Mouse (Mus musculus): ENCODE results near the gene Npff. TPM values are rescaled to one million over a fixed set of nuclear protein-coding genes. Genes with fewer than 3 reads are reported as not detected.

Gene Npff
- polyA plus RNA-seq, 1 experiment, result 1.0 TPM

DNA sequence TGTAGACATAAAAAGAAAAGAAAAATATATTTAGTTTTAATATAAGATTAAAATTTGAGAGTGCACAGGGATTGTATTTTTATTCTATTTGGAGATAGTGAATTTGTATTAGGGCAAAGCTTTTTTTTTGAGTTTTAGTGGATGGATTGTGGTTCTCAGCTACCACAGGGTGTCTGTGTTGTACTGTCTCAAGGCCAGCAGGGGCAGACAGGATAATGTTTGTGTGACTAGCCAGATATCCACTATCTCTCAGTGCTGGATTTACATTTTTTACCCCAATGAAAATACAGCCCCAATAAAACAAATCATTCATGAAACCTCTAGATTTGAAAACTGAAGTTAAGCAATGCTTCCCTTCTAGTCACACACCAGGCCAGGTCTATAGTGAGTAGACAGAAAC is 32.8 kb upstream of the Npff start:
- no peaks in the 10 kb centered on the region for H3K27me3 ChIP-seq (ENCODE audit: control insufficient read depth, insufficient read depth, low read length, poor library complexity, severe bottlenecking)
- no peaks in the 10 kb centered on the region for H3K9me3 ChIP-seq (replicated peaks; ENCODE audit: control insufficient read depth, insufficient read depth, low read length, poor library complexity, severe bottlenecking)
- no peaks in the 10 kb centered on the region for H3K4me1 ChIP-seq (ENCODE audit: control insufficient read depth, insufficient read depth, low read length)
- no peak overlapping the region for H3K27ac ChIP-seq (ENCODE audit: insufficient read depth, low read length)
- H3K4me3 ChIP-seq (ENCODE audit: low read depth, low read length), result no peak overlapping the region
- TF ChIP-seq POLR2A (IDR thresholded peaks at IDR 0.05; ENCODE audit: insufficient read depth, low read length), result no peak
- no peak for TF ChIP-seq CTCF (IDR thresholded peaks at IDR 0.05; ENCODE audit: low read depth, low read length)
- TF ChIP-seq EP300 (IDR thresholded peaks at IDR 0.05; ENCODE audit: insufficient read depth, low read depth, low read length), result no peak
- H3K9ac ChIP-seq (ENCODE audit: low read depth, poor library complexity, severe bottlenecking), result no peak overlapping the region
- peaks cover 5% of the 10 kb centered on the region; the same call in 1 of the 2 replicates for H3K36me3 ChIP-seq (ENCODE audit: control insufficient read depth, insufficient read depth, low read length, poor library complexity, severe bottlenecking)

DNA sequence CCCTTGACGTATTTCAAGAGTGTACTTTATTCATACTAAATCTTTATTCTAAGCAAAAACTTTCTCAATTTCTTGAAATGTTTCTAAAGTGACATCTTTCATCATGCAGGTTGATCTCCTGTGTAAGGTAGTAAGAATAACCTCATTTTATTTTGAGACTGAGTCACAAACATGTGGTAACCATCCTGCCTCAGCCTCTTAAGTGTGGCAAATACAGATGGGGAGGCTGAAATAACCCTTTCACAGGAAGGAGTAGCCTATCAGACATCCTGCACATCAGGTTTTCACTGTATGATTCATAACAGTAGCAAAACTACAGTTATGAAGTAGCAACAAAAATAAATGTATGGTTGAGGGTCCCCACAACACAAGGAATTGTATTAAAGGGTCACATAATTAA is 30.8 kb upstream of the Npff start:
- Histone ChIP-seq H3K27me3 (ENCODE audit: control insufficient read depth, insufficient read depth, low read length, poor library complexity, severe bottlenecking) (no peaks in the 10 kb centered on the region), H3K27ac (ENCODE audit: insufficient read depth, low read length) (no peak overlapping the region), H3K36me3 (ENCODE audit: control insufficient read depth, insufficient read depth, low read length, poor library complexity, severe bottlenecking) (peaks cover 5% of the 10 kb centered on the region), H3K4me3 (ENCODE audit: low read depth, low read length) (no peak overlapping the region), H3K4me1 (ENCODE audit: control insufficient read depth, insufficient read depth, low read length) (no peaks in the 10 kb centered on the region), H3K9me3 (replicated peaks; ENCODE audit: control insufficient read depth, insufficient read depth, low read length, poor library complexity, severe bottlenecking) (no peaks in the 10 kb centered on the region), H3K9ac (ENCODE audit: low read depth, poor library complexity, severe bottlenecking) (no peak overlapping the region)
- TF ChIP-seq CTCF (IDR thresholded peaks at IDR 0.05; ENCODE audit: low read depth, low read length) (no peak), POLR2A (IDR thresholded peaks at IDR 0.05; ENCODE audit: insufficient read depth, low read length) (no peak), EP300 (IDR thresholded peaks at IDR 0.05; ENCODE audit: insufficient read depth, low read depth, low read length) (no peak)

DNA sequence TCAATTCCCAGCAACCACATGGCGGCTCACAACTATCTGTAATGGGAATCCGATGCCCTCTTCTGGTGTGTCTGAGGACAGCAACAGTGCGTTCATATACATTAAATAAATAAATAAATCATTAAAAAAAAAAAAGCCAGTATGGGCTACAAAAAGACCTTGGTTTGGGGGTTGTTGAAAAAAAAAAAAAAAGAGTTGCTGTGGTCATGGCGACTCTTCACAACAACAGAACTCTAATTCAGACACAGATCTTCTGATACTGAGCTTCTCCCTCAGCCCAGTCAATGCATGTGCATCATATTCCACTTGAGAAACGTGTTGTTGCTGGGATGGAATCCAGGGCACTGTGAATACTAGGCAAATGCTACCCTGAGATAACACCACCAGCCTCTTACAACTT is 27.9 kb upstream of the Npff start:
- H3K36me3 ChIP-seq (ENCODE audit: control insufficient read depth, insufficient read depth, low read length, poor library complexity, severe bottlenecking), result peaks cover 5% of the 10 kb centered on the region
- no peak overlapping the region for H3K27ac ChIP-seq (ENCODE audit: insufficient read depth, low read length)
- no peak for TF ChIP-seq POLR2A (IDR thresholded peaks at IDR 0.05; ENCODE audit: insufficient read depth, low read length)
- no peak for TF ChIP-seq EP300 (IDR thresholded peaks at IDR 0.05; ENCODE audit: insufficient read depth, low read depth, low read length)
- no peak for TF ChIP-seq CTCF (IDR thresholded peaks at IDR 0.05; ENCODE audit: low read depth, low read length)
- H3K4me3 ChIP-seq (ENCODE audit: low read depth, low read length), result no peak overlapping the region
- H3K9me3 ChIP-seq (replicated peaks; ENCODE audit: control insufficient read depth, insufficient read depth, low read length, poor library complexity, severe bottlenecking), result no peaks in the 10 kb centered on the region
- no peak overlapping the region for H3K9ac ChIP-seq (ENCODE audit: low read depth, poor library complexity, severe bottlenecking)
- H3K4me1 ChIP-seq (ENCODE audit: control insufficient read depth, insufficient read depth, low read length), result no peaks in the 10 kb centered on the region
- no peaks in the 10 kb centered on the region for H3K27me3 ChIP-seq (ENCODE audit: control insufficient read depth, insufficient read depth, low read length, poor library complexity, severe bottlenecking)

DNA sequence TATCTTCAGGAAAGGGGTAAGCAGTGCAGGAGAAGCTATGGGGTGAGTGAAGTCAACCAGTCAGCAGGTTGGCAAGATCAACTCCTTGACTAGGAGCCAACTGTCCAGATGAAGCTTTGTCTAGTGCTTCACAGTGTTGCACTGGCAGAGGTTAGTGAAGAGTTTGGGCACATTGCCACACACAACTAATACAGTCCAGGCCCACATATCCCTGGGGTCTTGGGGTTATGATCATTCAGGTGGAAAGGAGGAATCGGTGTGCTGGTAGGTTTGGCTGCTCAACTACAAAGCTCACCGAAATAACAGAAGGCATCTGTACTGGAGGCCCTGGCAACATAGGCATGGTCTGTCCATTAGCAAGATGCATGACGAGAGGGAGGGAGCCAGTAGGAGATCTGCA is 22.7 kb upstream of the Npff start:
- TF ChIP-seq CTCF (IDR thresholded peaks at IDR 0.05; ENCODE audit: low read depth, low read length) (no peak), EP300 (IDR thresholded peaks at IDR 0.05; ENCODE audit: insufficient read depth, low read depth, low read length) (no peak), POLR2A (IDR thresholded peaks at IDR 0.05; ENCODE audit: insufficient read depth, low read length) (no peak)
- H3K9ac ChIP-seq (ENCODE audit: low read depth, poor library complexity, severe bottlenecking), result no peak overlapping the region
- H3K4me1 ChIP-seq (ENCODE audit: control insufficient read depth, insufficient read depth, low read length), result no peaks in the 10 kb centered on the region
- H3K9me3 ChIP-seq (replicated peaks; ENCODE audit: control insufficient read depth, insufficient read depth, low read length, poor library complexity, severe bottlenecking), result no peaks in the 10 kb centered on the region
- H3K4me3 ChIP-seq (ENCODE audit: low read depth, low read length), result no peak overlapping the region
- no peaks in the 10 kb centered on the region for H3K27me3 ChIP-seq (ENCODE audit: control insufficient read depth, insufficient read depth, low read length, poor library complexity, severe bottlenecking)
- peaks cover 2% of the 10 kb centered on the region for H3K36me3 ChIP-seq (ENCODE audit: control insufficient read depth, insufficient read depth, low read length, poor library complexity, severe bottlenecking)
- no peak overlapping the region for H3K27ac ChIP-seq (ENCODE audit: insufficient read depth, low read length)

DNA sequence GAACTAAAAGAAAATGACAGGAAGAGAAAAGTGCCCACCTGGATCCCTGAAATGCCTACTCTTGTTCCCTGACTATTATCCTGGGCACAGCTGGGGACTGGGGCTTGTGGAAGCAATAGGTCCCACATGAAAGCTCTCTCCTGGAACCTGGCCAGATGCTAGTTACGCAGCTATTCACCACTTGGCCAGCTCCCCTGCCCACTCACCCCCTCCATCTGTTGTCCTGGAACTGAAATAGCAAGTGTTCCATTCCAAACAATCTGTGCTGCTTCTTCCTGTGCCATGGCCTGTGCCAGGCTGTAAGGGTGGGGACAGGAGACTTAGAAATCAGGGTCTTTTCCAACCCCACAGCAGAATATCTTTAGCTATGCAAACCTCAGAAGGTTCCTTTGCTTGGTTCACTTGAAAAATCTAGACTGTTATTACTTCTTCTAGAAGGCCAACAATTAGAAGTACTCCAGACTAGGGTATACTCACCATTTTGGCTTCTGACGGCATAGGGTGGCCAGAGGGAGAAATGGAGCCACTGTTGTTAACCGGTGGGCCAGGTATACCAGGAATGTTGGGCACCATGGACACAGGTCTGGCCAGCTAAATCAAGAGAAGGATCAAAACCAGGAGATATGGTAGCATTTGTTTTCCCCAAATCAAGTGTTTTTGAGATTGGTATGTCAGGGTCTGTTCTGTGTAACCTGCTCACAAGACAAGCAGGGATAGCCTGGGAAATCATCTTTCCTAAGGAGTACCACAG is 22.1 kb upstream of the Npff start:
- H3K4me3 ChIP-seq (ENCODE audit: low read depth, low read length), result no peak overlapping the region
- H3K27ac ChIP-seq (ENCODE audit: insufficient read depth, low read length), result no peak overlapping the region
- no peak for TF ChIP-seq POLR2A (IDR thresholded peaks at IDR 0.05; ENCODE audit: insufficient read depth, low read length)
- TF ChIP-seq EP300 (IDR thresholded peaks at IDR 0.05; ENCODE audit: insufficient read depth, low read depth, low read length), result no peak
- no peak for TF ChIP-seq CTCF (IDR thresholded peaks at IDR 0.05; ENCODE audit: low read depth, low read length)
- H3K9ac ChIP-seq (ENCODE audit: low read depth, poor library complexity, severe bottlenecking), result no peak overlapping the region
- H3K9me3 ChIP-seq (replicated peaks; ENCODE audit: control insufficient read depth, insufficient read depth, low read length, poor library complexity, severe bottlenecking), result no peaks in the 10 kb centered on the region
- H3K27me3 ChIP-seq (ENCODE audit: control insufficient read depth, insufficient read depth, low read length, poor library complexity, severe bottlenecking), result no peaks in the 10 kb centered on the region
- H3K4me1 ChIP-seq (ENCODE audit: control insufficient read depth, insufficient read depth, low read length), result no peaks in the 10 kb centered on the region
- peaks cover 2% of the 10 kb centered on the region for H3K36me3 ChIP-seq (ENCODE audit: control insufficient read depth, insufficient read depth, low read length, poor library complexity, severe bottlenecking)

DNA sequence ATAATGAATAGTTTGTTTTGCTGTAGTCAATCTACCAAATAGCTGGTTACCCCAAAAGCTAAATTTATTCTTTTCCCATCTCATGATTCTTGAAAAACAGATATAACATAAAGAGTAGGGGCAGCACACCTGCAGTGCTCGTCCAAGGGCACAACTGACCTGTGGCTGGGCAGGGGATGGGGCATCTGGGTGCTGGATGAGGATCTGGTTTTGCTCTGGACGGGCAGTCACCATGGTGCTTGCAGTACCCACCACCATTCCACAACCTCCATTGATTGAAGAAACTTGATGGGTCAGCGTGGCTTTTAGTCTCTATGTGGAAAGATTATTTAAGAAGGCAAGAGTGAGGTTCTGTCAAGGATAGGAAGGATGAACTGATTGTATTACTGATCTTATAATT is 21.5 kb upstream of the Npff start:
- peaks cover 2% of the 10 kb centered on the region; the same call in 1 of the 2 replicates for H3K36me3 ChIP-seq (ENCODE audit: control insufficient read depth, insufficient read depth, low read length, poor library complexity, severe bottlenecking)
- no peaks in the 10 kb centered on the region for H3K4me1 ChIP-seq (ENCODE audit: control insufficient read depth, insufficient read depth, low read length)
- TF ChIP-seq POLR2A (IDR thresholded peaks at IDR 0.05; ENCODE audit: insufficient read depth, low read length), result no peak
- TF ChIP-seq EP300 (IDR thresholded peaks at IDR 0.05; ENCODE audit: insufficient read depth, low read depth, low read length), result no peak
- TF ChIP-seq CTCF (IDR thresholded peaks at IDR 0.05; ENCODE audit: low read depth, low read length), result no peak
- no peak overlapping the region for H3K9ac ChIP-seq (ENCODE audit: low read depth, poor library complexity, severe bottlenecking)
- no peak overlapping the region for H3K4me3 ChIP-seq (ENCODE audit: low read depth, low read length)
- no peaks in the 10 kb centered on the region for H3K27me3 ChIP-seq (ENCODE audit: control insufficient read depth, insufficient read depth, low read length, poor library complexity, severe bottlenecking)
- H3K27ac ChIP-seq (ENCODE audit: insufficient read depth, low read length), result no peak overlapping the region
- no peaks in the 10 kb centered on the region for H3K9me3 ChIP-seq (replicated peaks; ENCODE audit: control insufficient read depth, insufficient read depth, low read length, poor library complexity, severe bottlenecking)
